Mouse (Mus musculus) bone marrow, adult 2 months (tissue): ENCODE measurements around the gene Nutf2-ps1.

Experiments used
- CTCF ChIP-seq: fragments of 200-500 bp; IDR thresholded peaks from 2 replicates; pipeline ENCODE4 v1.5.1; 2011; ENCODE audit warnings: low read length, control low read depth; ENCODE audit not compliant: control insufficient read depth, insufficient read depth
- POLR2A ChIP-seq: fragments of 200-500 bp; IDR thresholded peaks from 2 replicates; pipeline ENCODE4 v1.6.1; 2011; ENCODE audit warnings: low read depth, mild to moderate bottlenecking, control low read depth, low read length, borderline replicate concordance; ENCODE audit not compliant: control insufficient read depth

- TF ChIP-seq POLR2A = peak; percentile 94
- TF ChIP-seq CTCF = peak; percentile 85
Observed at GRCm38 (mm10) chr19:53599757-53600539, 11.1 kb upstream of the Nutf2-ps1 start, which contains the start of gene Smc3.
